Comparison of ENCODE assay signal across 8 mouse cellular contexts in genomic region chrX:112311531-112311887, GRCm38 (mm10). TPM values are rescaled to one million over a fixed set of nuclear protein-coding genes. Genes with fewer than 3 reads are reported as not detected.
DNase-seq lines count a peak whose midpoint lies in the region; ATAC-seq and TF ChIP-seq lines count a peak whose summit lies in the region.

No protein-coding gene starts in this region.

- ATAC-seq in hindbrain, embryonic 12.5 days (ENCODE audit: low FRiP score) = peak; percentile 66

- no peaks in the 10 kb centered on the region for H3K27me3 ChIP-seq in hindbrain, embryonic 12.5 days

- H3K9me3 ChIP-seq in hindbrain, embryonic 12.5 days (replicated peaks) = no peaks in the 10 kb centered on the region

- 10% methylated on average over 12 of the region's 12 CpGs for WGBS in lung, adult 2 months
- 10% methylated on average over 12 of the region's 12 CpGs for WGBS in hindbrain, embryonic 12.5 days

- peak overlapping the region; percentile 48 for H3K4me2 ChIP-seq in hindbrain, embryonic 12.5 days (replicated peaks)

- H3K4me3 ChIP-seq in lung, adult 2 months (replicated peaks; ENCODE audit: extremely low read depth, low read depth, low read length) = peak overlapping the region; percentile 72
- peak overlapping the region; percentile 97 for H3K4me3 ChIP-seq in cortical plate, adult 2 months (ENCODE audit: insufficient read depth, low read length)
- H3K4me3 ChIP-seq in hindbrain, embryonic 12.5 days = peak overlapping the region; percentile 50

- no peak for TF ChIP-seq POLR2A in lung, adult 2 months (IDR thresholded peaks at IDR 0.05; ENCODE audit: borderline replicate concordance, extremely low read depth, low read depth, low read length)
- TF ChIP-seq POLR2A in cortical plate, adult 2 months (IDR thresholded peaks at IDR 0.05; ENCODE audit: extremely low read depth, insufficient read depth, low read length) = no peak

- no peaks in the 10 kb centered on the region for H3K36me3 ChIP-seq in hindbrain, embryonic 12.5 days

- TF ChIP-seq CTCF in lung, adult 2 months (IDR thresholded peaks at IDR 0.05; ENCODE audit: insufficient read depth, low read length) = no peak
- TF ChIP-seq CTCF in cortical plate, adult 2 months (IDR thresholded peaks at IDR 0.05; ENCODE audit: extremely low read depth, insufficient read depth, low read length) = no peak

- no peaks in the 10 kb centered on the region for H3K4me1 ChIP-seq in lung, adult 2 months (ENCODE audit: control insufficient read depth, insufficient read depth, low read length)
- no peaks in the 10 kb centered on the region for H3K4me1 ChIP-seq in cortical plate, adult 2 months (ENCODE audit: control insufficient read depth, insufficient read depth, low read length)
- no peaks in the 10 kb centered on the region for H3K4me1 ChIP-seq in hindbrain, embryonic 12.5 days

- H3K27ac ChIP-seq in cortical plate, adult 2 months (ENCODE audit: insufficient read depth, low read length) = peak overlapping the region; percentile 77; the same call in 1 of the 2 replicates
- H3K27ac ChIP-seq in hindbrain, embryonic 12.5 days = no peak overlapping the region

- peak overlapping the region; percentile 50 for H3K9ac ChIP-seq in hindbrain, embryonic 12.5 days

- no peak for DNase-seq in lung, adult 2 months
- DNase-seq in lung, postnatal 4 days = no peak
- peak; percentile 10 for DNase-seq in lung, postnatal 36 days
- DNase-seq in retina, embryonic 14.5 days (ENCODE audit: low spot score) = no peak
- DNase-seq in gastrocnemius, postnatal 10 days = no peak
- DNase-seq in layer of hippocampus, postnatal 36 days = no peak

RNA-seq across cellular contexts. Expression of gene Apool, which starts 0.4 kb away (rescaled TPM):
- polyA plus RNA-seq in lung, adult 2 months (2012; rRNA removed) = 1.7 and 3.8 TPM in 2 replicates
- 3.9 and 4.8 TPM in 2 replicates for polyA plus RNA-seq in cortical plate, adult 2 months (2012; rRNA removed)
- polyA plus RNA-seq in hindbrain, embryonic 12.5 days (2016; fragmentation: Nextera tagmentation; extraction: Ambion mirVana) = 43.6 and 46.1 TPM in 2 replicates
- 10 to 100 TPM; 61.8 to 62.8 TPM for total RNA-seq in gastrocnemius, postnatal 10 days (2021)
- 1 to 10 TPM; 5.4 to 6.2 TPM for total RNA-seq in layer of hippocampus, postnatal 36 days (2021)
